Mouse (Mus musculus) cortical plate, adult 2 months (tissue): Measurements from ENCODE around the gene Zfyve27. TPM values are rescaled to one million over a fixed set of nuclear protein-coding genes. Genes with fewer than 3 reads are reported as not detected.

ENCODE experiments used
- H3K27ac ChIP-seq: fragments of 200-500 bp; 2 replicates; pipeline ENCODE4 v1.5.1; 2012; ENCODE audit warnings: low read length, control low read depth, inconsistent platforms; ENCODE audit not compliant: insufficient read depth
- H3K4me1 ChIP-seq: fragments of 200-500 bp; 2 replicates; pipeline ENCODE4 v1.6.1; 2011; ENCODE audit warnings: low read length; ENCODE audit not compliant: control insufficient read depth, insufficient read depth
- H3K4me3 ChIP-seq: fragments of 200-500 bp; 2 replicates; pipeline ENCODE4 v1.5.1; 2011; ENCODE audit warnings: mild to moderate bottlenecking, low read length, control low read depth; ENCODE audit not compliant: insufficient read depth
- CTCF ChIP-seq: fragments of 200-500 bp; IDR thresholded peaks from 2 replicates; pipeline ENCODE4 v1.5.1; 2011; ENCODE audit warnings: mild to moderate bottlenecking, control low read depth, low read length; ENCODE audit not compliant: insufficient read depth; ENCODE audit errors: extremely low read depth
- POLR2A ChIP-seq: fragments of 200-500 bp; IDR thresholded peaks from 2 replicates; pipeline ENCODE4 v1.6.1; 2011; ENCODE audit warnings: mild to moderate bottlenecking, low read length, control low read depth; ENCODE audit not compliant: insufficient read depth; ENCODE audit errors: extremely low read depth
- polyA plus RNA-seq: library from polyadenylated mRNA; depleted of rRNA; stranded (reverse); fragments of >200 nt; gene quantifications from 2 replicates; pipeline ENCODE4 v1.2.3, GENCODE M21; 2012

The Zfyve27 gene
- polyA plus RNA-seq, 1 experiment: 107 TPM

DNA sequence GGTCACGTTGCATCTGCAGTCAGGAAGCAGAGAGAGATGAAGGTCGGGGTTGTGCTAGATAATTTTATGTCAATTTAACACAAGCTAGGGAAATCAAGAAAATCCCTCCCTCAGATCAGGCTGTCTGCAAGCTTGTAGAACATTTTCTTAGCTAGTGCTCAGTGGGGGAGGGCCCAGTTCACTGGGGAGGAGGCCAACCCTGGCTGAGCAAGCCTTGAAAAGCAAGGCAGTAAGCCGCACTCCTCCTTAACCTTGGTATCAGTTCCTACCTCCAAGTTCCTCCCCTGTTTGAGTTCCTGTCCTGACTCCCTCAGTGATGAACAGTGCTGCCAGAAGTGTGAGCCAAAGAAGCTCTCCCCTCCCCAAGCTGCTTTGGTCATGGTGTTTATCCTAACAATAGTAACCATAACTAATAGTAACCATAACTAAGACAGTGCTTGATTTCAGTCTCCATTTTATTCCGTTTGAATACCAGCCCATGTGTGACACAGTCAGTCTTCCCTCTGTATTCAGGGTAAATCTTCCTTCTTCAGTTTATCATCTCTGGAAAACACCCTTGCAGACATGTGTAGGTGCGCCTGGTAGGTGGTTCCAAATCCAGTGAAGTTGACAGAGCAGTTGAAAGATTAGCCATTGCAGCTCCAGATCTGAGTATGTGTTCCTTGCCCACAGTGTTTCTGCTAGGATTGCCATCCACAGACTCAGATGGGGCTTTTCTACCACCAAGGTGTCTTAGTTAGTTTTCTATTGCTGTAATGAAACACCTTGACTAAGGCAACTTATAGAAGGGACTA, 23.8 kb upstream of the Zfyve27 start:
- TF ChIP-seq CTCF: no peak
- TF ChIP-seq POLR2A: no peak
- Histone ChIP-seq H3K4me3 (no peak overlapping the region), H3K27ac (no peak overlapping the region), H3K4me1 (peaks cover 2% of the 10 kb centered on the region; the same call in 1 of the 2 replicates)

DNA sequence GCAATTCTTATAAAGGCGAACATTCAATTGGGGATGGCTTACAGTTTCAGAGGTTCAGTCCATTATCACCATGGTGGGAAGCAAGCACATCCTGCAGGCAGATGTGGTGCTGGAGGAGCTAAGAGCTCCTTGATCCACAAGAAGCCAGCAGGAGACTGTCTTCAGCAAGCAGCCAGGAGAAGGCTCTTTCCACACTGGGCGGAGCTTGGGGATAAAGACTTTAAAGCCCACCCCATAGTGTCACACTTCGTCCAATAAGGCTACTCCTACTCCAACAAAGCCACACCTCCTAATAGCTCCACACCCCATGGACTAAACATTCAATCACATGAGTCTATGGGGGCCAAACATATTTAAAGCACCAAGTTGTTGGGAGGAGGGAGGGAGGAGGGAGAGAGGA, 21.8 kb upstream of the Zfyve27 start:
- peaks cover 2% of the 10 kb centered on the region; the same call in 1 of the 2 replicates for H3K4me1 ChIP-seq
- TF ChIP-seq POLR2A: no peak
- TF ChIP-seq CTCF: no peak
- H3K4me3 ChIP-seq: no peak overlapping the region
- no peak overlapping the region for H3K27ac ChIP-seq

DNA sequence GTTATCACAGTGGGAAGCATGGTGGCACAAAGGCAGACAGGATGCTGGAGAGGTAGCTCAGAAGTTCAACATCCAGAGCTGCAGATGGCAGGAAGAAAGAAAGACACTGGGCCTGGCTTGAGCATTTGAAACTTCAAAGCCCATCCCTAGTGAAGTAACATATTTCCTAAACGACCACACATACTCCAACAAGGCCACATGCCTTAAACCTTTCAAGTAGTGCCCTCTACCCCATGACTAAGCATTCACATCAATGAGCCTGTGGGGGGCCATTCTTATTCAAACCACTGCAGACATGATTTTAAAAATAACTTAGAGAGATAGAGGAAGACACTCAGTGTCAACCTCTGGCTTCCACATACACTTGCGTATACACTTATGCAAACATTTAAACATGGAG, 21.0 kb upstream of the Zfyve27 start:
- TF ChIP-seq CTCF: no peak
- no peak for TF ChIP-seq POLR2A
- Histone ChIP-seq H3K4me3 (no peak overlapping the region), H3K27ac (no peak overlapping the region), H3K4me1 (peaks cover 2% of the 10 kb centered on the region; the same call in 1 of the 2 replicates)

DNA sequence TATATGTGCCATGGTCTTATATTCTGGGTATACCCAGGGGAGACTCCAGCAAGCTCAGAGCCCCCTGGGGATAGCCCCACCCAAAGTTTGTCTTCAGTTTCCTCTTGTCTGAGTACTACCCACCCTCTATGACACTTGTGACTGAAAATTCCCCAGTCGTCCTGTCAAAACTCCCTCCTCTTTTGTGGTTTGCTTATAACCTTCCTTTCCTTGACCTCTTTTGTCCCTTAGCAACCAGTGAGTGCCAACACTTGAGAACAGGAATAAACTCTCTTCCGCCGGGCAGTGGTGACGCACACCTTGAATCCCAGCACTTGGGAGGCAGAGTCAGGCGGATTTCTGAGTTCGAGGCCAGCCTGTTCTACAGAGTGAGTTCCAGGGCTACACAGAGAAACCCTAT, 19.7 kb upstream of the Zfyve27 start:
- Histone ChIP-seq H3K4me3 (no peak overlapping the region), H3K27ac (no peak overlapping the region), H3K4me1 (peaks cover 2% of the 10 kb centered on the region; the same call in 1 of the 2 replicates)
- TF ChIP-seq POLR2A (no peak), CTCF (no peak)

DNA sequence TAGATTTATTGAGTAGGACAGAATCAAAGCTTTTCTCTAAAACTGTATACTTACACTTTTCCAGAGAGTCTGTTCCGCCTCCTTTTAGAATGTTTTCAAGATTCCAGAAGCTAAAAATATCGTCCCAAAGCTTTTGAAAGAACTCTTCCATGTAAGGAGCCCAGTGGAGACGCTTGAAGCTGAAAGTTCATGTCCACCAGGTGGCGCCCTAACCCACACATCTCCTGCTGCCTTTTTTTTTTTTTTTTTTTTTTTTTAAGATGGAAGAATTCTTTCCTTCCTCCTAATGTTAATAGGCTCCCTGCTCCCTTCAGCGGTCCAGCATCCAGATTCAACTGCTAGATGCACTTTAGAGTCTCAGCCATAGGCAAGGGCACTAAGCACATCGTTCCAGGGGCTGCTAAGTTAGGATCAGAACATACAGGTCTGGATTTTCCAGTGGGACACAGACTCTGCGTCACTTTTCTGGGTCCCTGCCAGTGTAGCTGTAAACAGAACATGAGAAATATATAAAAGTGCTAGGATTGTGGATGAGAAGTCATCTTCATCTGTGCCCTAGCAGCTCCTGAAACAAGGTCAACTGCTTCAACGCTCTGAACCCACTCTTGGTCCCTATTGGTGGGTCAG, 19.1 kb upstream of the Zfyve27 start:
- peak; percentile 67 for TF ChIP-seq CTCF
- TF ChIP-seq POLR2A: no peak
- peak overlapping the region; percentile 74 for H3K27ac ChIP-seq
- H3K4me1 ChIP-seq: peaks cover 2% of the 10 kb centered on the region; the same call in 1 of the 2 replicates
- H3K4me3 ChIP-seq: no peak overlapping the region

DNA sequence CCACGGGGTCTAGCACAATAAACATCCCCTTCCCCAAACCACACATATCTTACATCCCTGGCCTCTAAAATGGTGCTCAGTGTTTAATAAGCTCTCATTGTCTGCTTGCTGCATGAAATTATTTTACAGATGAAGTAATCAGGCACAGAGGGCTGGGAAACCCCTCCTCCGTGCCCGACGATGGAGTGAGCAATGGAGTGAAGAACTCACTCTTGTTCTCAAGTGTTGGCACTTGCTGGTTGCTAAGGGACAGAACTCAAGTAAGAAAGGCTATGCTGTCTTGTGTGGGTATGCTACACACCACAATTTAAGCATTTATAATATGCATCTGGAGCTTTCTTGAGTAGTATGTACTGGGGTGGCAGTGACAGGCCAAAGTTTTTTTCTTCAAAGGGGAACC, 18.5 kb upstream of the Zfyve27 start:
- H3K4me1 ChIP-seq: peaks cover 2% of the 10 kb centered on the region; the same call in 1 of the 2 replicates
- H3K4me3 ChIP-seq: no peak overlapping the region
- peak overlapping the region; percentile 74 for H3K27ac ChIP-seq
- TF ChIP-seq POLR2A (no peak), CTCF (no peak)

DNA sequence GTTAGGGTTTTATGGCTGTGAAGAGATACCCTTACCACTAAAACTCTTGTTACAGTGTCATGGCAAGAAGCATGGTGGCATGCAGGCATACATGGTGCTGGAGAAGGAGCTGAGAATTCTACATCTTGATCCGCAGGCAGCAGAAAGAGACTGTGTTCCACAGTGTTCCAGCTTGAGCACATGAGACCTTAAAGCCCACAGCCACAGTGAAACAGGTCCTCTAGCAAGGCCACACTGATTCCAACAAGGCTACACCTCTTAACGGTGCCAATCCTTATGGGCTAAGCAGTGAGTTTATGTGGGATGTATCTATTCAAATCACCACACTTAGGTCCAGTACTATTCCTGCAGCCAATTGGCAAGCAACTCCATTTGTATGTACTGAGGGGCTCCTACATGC, 18.0 kb upstream of the Zfyve27 start:
- Histone ChIP-seq H3K4me1 (peaks cover 2% of the 10 kb centered on the region; the same call in 1 of the 2 replicates), H3K4me3 (no peak overlapping the region), H3K27ac (peak overlapping the region; percentile 21; the same call in 1 of the 2 replicates)
- TF ChIP-seq CTCF: no peak

DNA sequence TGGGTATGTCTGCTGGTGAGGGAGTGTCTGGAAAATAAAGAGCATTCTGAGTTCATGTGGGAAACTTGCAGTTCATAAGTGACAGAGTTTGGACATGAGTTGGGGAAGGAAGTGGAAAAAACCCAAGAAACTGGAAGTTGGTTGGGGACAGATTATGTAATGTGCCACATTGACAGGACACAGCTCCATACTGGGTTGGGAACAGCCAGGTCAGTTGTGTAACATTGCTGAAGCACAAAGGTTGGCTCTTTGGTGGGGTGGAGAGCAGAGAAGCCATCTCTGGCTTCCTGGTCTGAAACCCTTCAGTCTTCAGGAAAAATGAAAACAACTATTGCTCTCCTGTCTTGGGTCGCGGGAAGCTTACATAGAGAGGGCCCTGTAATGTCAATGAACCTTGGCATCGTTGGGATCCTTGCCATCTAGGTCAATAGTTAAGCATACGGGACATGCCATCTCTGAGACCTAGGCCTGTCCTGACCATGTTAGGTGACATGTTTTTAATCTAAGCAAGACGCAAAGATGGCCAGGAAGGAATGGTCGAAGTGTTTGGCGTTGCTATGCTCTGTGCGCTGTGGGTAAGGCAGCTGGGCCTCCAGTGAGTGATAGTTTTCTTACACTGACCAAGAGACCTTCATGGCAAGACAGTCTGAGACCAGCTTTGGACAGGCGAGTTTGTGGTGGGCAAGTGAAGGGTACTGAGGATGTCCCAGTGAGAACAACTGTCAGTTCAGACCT, 17.3 kb upstream of the Zfyve27 start:
- TF ChIP-seq CTCF (no peak), POLR2A (no peak)
- Histone ChIP-seq H3K4me3 (no peak overlapping the region), H3K27ac (no peak overlapping the region), H3K4me1 (peaks cover 2% of the 10 kb centered on the region; the same call in 1 of the 2 replicates)

DNA sequence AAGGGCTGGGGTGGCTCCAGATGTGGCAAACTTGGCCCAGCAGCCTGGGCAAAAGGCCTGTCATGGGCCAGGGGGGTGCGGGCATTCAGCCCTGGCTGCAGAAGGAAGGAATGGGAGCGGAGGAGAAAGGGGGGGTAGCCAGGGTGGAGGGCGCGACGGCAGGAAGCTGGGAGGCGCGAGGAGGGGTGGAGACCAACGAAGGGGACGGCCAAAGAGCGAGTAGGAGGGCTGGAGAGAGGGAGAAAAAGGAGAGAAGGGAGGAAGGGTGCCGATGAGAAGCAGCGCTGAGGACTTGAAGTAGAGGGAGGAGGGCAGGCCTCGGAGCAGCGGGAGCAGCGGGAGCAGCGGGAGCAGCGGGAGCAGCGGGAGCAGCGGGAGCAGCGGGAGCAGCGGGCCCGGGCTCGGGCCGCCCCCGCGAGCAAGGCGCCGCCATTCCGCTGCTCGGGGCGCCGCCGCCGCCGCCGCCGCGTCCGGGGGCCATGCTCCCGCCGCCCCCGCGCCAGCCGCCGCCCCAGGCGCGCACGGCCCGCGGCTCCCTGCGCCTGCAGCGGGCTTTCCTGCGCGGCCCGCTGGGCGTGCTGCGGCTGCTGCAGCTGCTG, 16.5 kb upstream of the Zfyve27 start, which contains the start of gene Marveld1:
Gene Marveld1 (plus strand): TSS at position 231 of the 599 bp plus-strand sequence.
- no peak for TF ChIP-seq CTCF
- peak; percentile 62; the same call in 1 of the 2 replicates for TF ChIP-seq POLR2A
- peak within 1 kb of the TSS; percentile 65 for H3K4me3 ChIP-seq
- H3K27ac ChIP-seq: peak within 1 kb of the TSS; percentile 98
- peaks cover 2% of the 10 kb centered on the region; the same call in 1 of the 2 replicates for H3K4me1 ChIP-seq
